Mouse (Mus musculus) cerebral cortex, adult 2 months (tissue): ENCODE measurements around the gene Psmc1.

Source experiments
- WGBS: fragments of 180-500 bp; shearing (Covaris S2); methylation state at CpG from one replicate; pipeline ENCODE4 v1.1.7; 2018; 5-methylcytosine and 5-hydroxymethylcytosine counted together

Gene Psmc1

GRCm38 (mm10) chr12:100172481-100172880 is 62.5 kb downstream of the Psmc1 start:
- 53% methylated on average over 7 of the region's 7 CpGs for WGBS
